Mouse (Mus musculus): Measurements from ENCODE around the gene Olfr52. TPM values are rescaled to one million over a fixed set of nuclear protein-coding genes. Genes with fewer than 3 reads are reported as not detected.
"Not testable (repeated sequence)": the region's sequence is repeated elsewhere in the genome, so short reads cannot be mapped to it uniquely, and the experiment has no call there.

Gene Olfr52
- polyA plus RNA-seq (2015; fragmentation: Nextera tagmentation; extraction: Ambion mirVana): not detected in 2 replicates

DNA sequence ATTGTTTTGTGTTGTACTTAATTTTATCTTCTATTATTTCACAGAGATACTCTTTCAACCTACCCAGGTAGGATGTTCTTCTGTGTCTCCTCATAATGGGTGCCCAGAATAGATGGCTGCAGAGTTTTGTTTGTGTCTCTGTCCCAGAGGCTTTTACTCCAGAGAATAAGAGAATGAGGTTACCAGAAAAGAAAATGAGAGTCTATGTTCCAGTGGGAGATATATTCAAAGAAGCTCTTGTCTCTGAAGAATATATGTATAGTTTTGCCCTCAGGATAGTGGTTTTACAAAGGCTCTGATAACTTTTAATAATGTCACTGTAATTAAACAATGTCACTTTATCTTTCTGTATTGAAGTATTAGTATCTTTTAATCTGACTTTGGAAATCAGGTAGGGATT, at the start of gene Olfr52:
Gene Olfr52 (minus strand): TSS at position 101 of the 400 bp plus-strand sequence.
- no peak for ATAC-seq
- Histone ChIP-seq H3K27me3 (replicated peaks; ENCODE audit: control insufficient read depth, insufficient read depth, low read length) (no peaks in the 10 kb centered on the region), H3K36me3 (ENCODE audit: control insufficient read depth, insufficient read depth, low read length) (no peaks in the 10 kb centered on the region), H3K27ac (ENCODE audit: low read length) (no peak within 1 kb of the TSS), H3K9ac (ENCODE audit: low read depth, low read length) (no peak within 1 kb of the TSS), H3K9me3 (ENCODE audit: control insufficient read depth, low read length) (no peaks in the 10 kb centered on the region), H3K4me2 (ENCODE audit: low read depth, low read length) (no peak within 1 kb of the TSS), H3K4me1 (ENCODE audit: control insufficient read depth, insufficient read depth, low read length) (no peaks in the 10 kb centered on the region), H3K4me3 (ENCODE audit: low read length) (no peak within 1 kb of the TSS)

- H3K4me2 ChIP-seq (ENCODE audit: low read depth, low read length): no peak within 1 kb of the TSS
- no peaks in the 10 kb centered on the region for H3K4me1 ChIP-seq (ENCODE audit: control insufficient read depth, insufficient read depth, low read length)
- whole genome bisulfite sequencing: 92% methylated on average over 1 of the region's 1 CpGs
- no peaks in the 10 kb centered on the region for H3K27me3 ChIP-seq (replicated peaks; ENCODE audit: control insufficient read depth, insufficient read depth, low read length)
- H3K9ac ChIP-seq (ENCODE audit: low read depth, low read length): no peak within 1 kb of the TSS
- no peak within 1 kb of the TSS for H3K4me3 ChIP-seq (ENCODE audit: low read length)
- no peak for ATAC-seq
- no peaks in the 10 kb centered on the region for H3K36me3 ChIP-seq (ENCODE audit: control insufficient read depth, insufficient read depth, low read length)
- H3K9me3 ChIP-seq (ENCODE audit: control insufficient read depth, low read length): no peaks in the 10 kb centered on the region
- H3K27ac ChIP-seq (ENCODE audit: low read length): no peak within 1 kb of the TSS
These were observed 45.8 kb upstream of the Olfr52 start, which contains the start of gene Olfr1047 for GRCm38 (mm10) chr2:86231301-86231700. Gene Olfr1047, minus strand, starts transcription at chr2:86231401.

DNA sequence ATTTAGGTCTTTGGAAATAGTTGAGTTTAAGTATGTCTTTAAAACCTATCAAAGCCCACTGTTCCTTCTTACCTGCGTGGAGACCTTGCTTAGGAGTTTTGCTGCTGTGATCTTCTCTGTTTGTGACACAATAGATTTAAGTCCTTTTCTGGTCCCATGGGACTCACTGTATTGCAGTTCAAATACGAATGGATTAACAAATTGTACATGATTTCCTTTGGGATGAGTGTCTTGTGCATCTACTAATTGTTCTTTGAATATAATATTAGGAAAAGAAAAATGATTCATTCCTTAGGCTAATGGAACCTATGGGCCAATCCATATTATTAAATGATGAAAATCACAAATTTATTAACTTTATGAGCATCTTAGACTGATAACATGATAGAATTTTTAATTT, 33.7 kb upstream of the Olfr52 start, which contains the start of gene Olfr1046:
Gene Olfr1046 (minus strand): TSS at position 101 of the 400 bp plus-strand sequence.
- H3K4me3 ChIP-seq (ENCODE audit: low read length): no peak within 1 kb of the TSS
- H3K36me3 ChIP-seq (ENCODE audit: control insufficient read depth, insufficient read depth, low read length): no peaks in the 10 kb centered on the region
- no peak within 1 kb of the TSS for H3K4me2 ChIP-seq (ENCODE audit: low read depth, low read length)
- no peak for ATAC-seq
- H3K9ac ChIP-seq (ENCODE audit: low read depth, low read length): no peak within 1 kb of the TSS
- no peak within 1 kb of the TSS for H3K27ac ChIP-seq (ENCODE audit: low read length)
- 72% methylated on average over 2 of the region's 2 CpGs for WGBS
- H3K4me1 ChIP-seq (ENCODE audit: control insufficient read depth, insufficient read depth, low read length): no peaks in the 10 kb centered on the region
- H3K9me3 ChIP-seq (ENCODE audit: control insufficient read depth, low read length): no peaks in the 10 kb centered on the region
- H3K27me3 ChIP-seq (replicated peaks; ENCODE audit: control insufficient read depth, insufficient read depth, low read length): no peaks in the 10 kb centered on the region

GRCm38 (mm10) chr2:86202909-86203308, 17.4 kb upstream of the Olfr52 start, which contains the start of gene Olfr1045:
Gene Olfr1045, minus strand, starts transcription at chr2:86203009.
- Histone ChIP-seq H3K27ac (ENCODE audit: low read length) (no peak within 1 kb of the TSS), H3K9ac (ENCODE audit: low read depth, low read length) (no peak within 1 kb of the TSS), H3K27me3 (replicated peaks; ENCODE audit: control insufficient read depth, insufficient read depth, low read length) (no peaks in the 10 kb centered on the region), H3K4me3 (ENCODE audit: low read length) (no peak within 1 kb of the TSS), H3K4me2 (ENCODE audit: low read depth, low read length) (no peak within 1 kb of the TSS), H3K4me1 (ENCODE audit: control insufficient read depth, insufficient read depth, low read length) (no peaks in the 10 kb centered on the region), H3K36me3 (ENCODE audit: control insufficient read depth, insufficient read depth, low read length) (no peaks in the 10 kb centered on the region), H3K9me3 (ENCODE audit: control insufficient read depth, low read length) (no peaks in the 10 kb centered on the region)
- no peak for ATAC-seq

GRCm38 (mm10) chr2:86195863-86196262, 10.4 kb upstream of the Olfr52 start:
- no peaks in the 10 kb centered on the region for H3K4me1 ChIP-seq (ENCODE audit: control insufficient read depth, insufficient read depth, low read length)
- WGBS: 47% methylated on average over 1 of the region's 1 CpGs

GRCm38 (mm10) chr2:86179950-86180349, 5.5 kb downstream of the Olfr52 start:
- WGBS: 78% methylated on average over 3 of the region's 3 CpGs
- no peaks in the 10 kb centered on the region for H3K36me3 ChIP-seq (ENCODE audit: control insufficient read depth, insufficient read depth, low read length)

More at GRCm38 (mm10) chr2:86195863-86196262, 10.4 kb upstream of the Olfr52 start:
- Histone ChIP-seq H3K4me2 (ENCODE audit: low read depth, low read length) (no peak overlapping the region), H3K36me3 (ENCODE audit: control insufficient read depth, insufficient read depth, low read length) (no peaks in the 10 kb centered on the region), H3K27ac (ENCODE audit: low read length) (no peak overlapping the region), H3K4me3 (ENCODE audit: low read length) (no peak overlapping the region), H3K9ac (ENCODE audit: low read depth, low read length) (no peak overlapping the region), H3K9me3 (ENCODE audit: control insufficient read depth, low read length) (no peaks in the 10 kb centered on the region), H3K27me3 (replicated peaks; ENCODE audit: control insufficient read depth, insufficient read depth, low read length) (no peaks in the 10 kb centered on the region)
- no peak for ATAC-seq

DNA sequence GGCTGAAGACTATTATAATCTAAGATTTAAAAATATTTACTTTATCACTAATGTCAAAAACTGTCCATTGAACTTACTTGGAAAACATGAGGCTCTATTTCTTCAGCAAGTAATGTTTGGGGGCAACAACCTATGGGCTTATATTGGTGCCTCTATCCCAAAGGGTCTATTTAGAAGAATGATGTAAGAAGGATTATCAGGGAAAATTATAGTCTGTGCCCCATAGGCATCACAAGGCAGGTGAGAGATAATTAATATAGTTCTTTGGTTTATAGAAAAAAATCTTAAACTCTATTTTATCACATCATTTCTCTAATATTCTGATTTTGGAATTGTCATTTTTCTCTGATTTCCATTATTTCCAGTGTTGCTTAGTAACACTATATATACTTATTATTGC, 7.8 kb downstream of the Olfr52 start, which contains the start of gene Olfr1044:
Gene Olfr1044 (minus strand): TSS at position 101 of the 400 bp plus-strand sequence.
- Histone ChIP-seq H3K36me3 (ENCODE audit: control insufficient read depth, insufficient read depth, low read length) (no peaks in the 10 kb centered on the region), H3K4me2 (ENCODE audit: low read depth, low read length) (no peak within 1 kb of the TSS), H3K27me3 (replicated peaks; ENCODE audit: control insufficient read depth, insufficient read depth, low read length) (no peaks in the 10 kb centered on the region), H3K27ac (ENCODE audit: low read length) (no peak within 1 kb of the TSS), H3K9ac (ENCODE audit: low read depth, low read length) (no peak within 1 kb of the TSS), H3K4me1 (ENCODE audit: control insufficient read depth, insufficient read depth, low read length) (no peaks in the 10 kb centered on the region), H3K9me3 (ENCODE audit: control insufficient read depth, low read length) (no peaks in the 10 kb centered on the region), H3K4me3 (ENCODE audit: low read length) (no peak within 1 kb of the TSS)
- ATAC-seq: no peak

More at GRCm38 (mm10) chr2:86179950-86180349, 5.5 kb downstream of the Olfr52 start:
- Histone ChIP-seq H3K9ac (ENCODE audit: low read depth, low read length) (no peak overlapping the region), H3K4me1 (ENCODE audit: control insufficient read depth, insufficient read depth, low read length) (no peaks in the 10 kb centered on the region), H3K27me3 (replicated peaks; ENCODE audit: control insufficient read depth, insufficient read depth, low read length) (no peaks in the 10 kb centered on the region), H3K9me3 (ENCODE audit: control insufficient read depth, low read length) (no peaks in the 10 kb centered on the region), H3K4me3 (ENCODE audit: low read length) (no peak overlapping the region), H3K27ac (ENCODE audit: low read length) (no peak overlapping the region), H3K4me2 (ENCODE audit: low read depth, low read length) (no peak overlapping the region)
- no peak for ATAC-seq

GRCm38 (mm10) chr2:86175422-86175821, 10.1 kb downstream of the Olfr52 start:
- not testable (repeated sequence) for H3K4me1 ChIP-seq (ENCODE audit: control insufficient read depth, insufficient read depth, low read length); H3K27me3 ChIP-seq (replicated peaks; ENCODE audit: control insufficient read depth, insufficient read depth, low read length); H3K4me3 ChIP-seq (ENCODE audit: low read length); H3K36me3 ChIP-seq (ENCODE audit: control insufficient read depth, insufficient read depth, low read length); ATAC-seq; H3K4me2 ChIP-seq (ENCODE audit: low read depth, low read length); H3K27ac ChIP-seq (ENCODE audit: low read length); H3K9me3 ChIP-seq (ENCODE audit: control insufficient read depth, low read length); H3K9ac ChIP-seq (ENCODE audit: low read depth, low read length)
- 91% methylated on average over 7 of the region's 7 CpGs for WGBS

GRCm38 (mm10) chr2:86167422-86167821, 18.1 kb downstream of the Olfr52 start, which contains the start of gene Olfr1043:
Gene Olfr1043, minus strand, starts transcription at chr2:86167522.
- Histone ChIP-seq H3K4me2 (ENCODE audit: low read depth, low read length) (no peak within 1 kb of the TSS), H3K9me3 (ENCODE audit: control insufficient read depth, low read length) (no peaks in the 10 kb centered on the region), H3K4me3 (ENCODE audit: low read length) (no peak within 1 kb of the TSS), H3K36me3 (ENCODE audit: control insufficient read depth, insufficient read depth, low read length) (no peaks in the 10 kb centered on the region), H3K9ac (ENCODE audit: low read depth, low read length) (no peak within 1 kb of the TSS), H3K4me1 (ENCODE audit: control insufficient read depth, insufficient read depth, low read length) (no peaks in the 10 kb centered on the region), H3K27me3 (replicated peaks; ENCODE audit: control insufficient read depth, insufficient read depth, low read length) (no peaks in the 10 kb centered on the region), H3K27ac (ENCODE audit: low read length) (no peak within 1 kb of the TSS)
- ATAC-seq: no peak
- WGBS: 78% methylated on average over 2 of the region's 2 CpGs

GRCm38 (mm10) chr2:86161738-86162137, 23.7 kb downstream of the Olfr52 start, which contains the start of gene Olfr1042:
Gene Olfr1042, minus strand, starts transcription at chr2:86161838.
- H3K4me2 ChIP-seq (ENCODE audit: low read depth, low read length): no peak within 1 kb of the TSS
- H3K9ac ChIP-seq (ENCODE audit: low read depth, low read length): no peak within 1 kb of the TSS
- no peaks in the 10 kb centered on the region for H3K36me3 ChIP-seq (ENCODE audit: control insufficient read depth, insufficient read depth, low read length)
- H3K27ac ChIP-seq (ENCODE audit: low read length): no peak within 1 kb of the TSS
- H3K27me3 ChIP-seq (replicated peaks; ENCODE audit: control insufficient read depth, insufficient read depth, low read length): no peaks in the 10 kb centered on the region
- no peak for ATAC-seq
- H3K9me3 ChIP-seq (ENCODE audit: control insufficient read depth, low read length): no peaks in the 10 kb centered on the region
- 84% methylated on average over 2 of the region's 2 CpGs for WGBS
- H3K4me1 ChIP-seq (ENCODE audit: control insufficient read depth, insufficient read depth, low read length): no peaks in the 10 kb centered on the region
- no peak within 1 kb of the TSS for H3K4me3 ChIP-seq (ENCODE audit: low read length)
